Mouse (Mus musculus) bone marrow, adult 2 months (tissue): ENCODE results near the gene Naa80. TPM values are rescaled to one million over a fixed set of nuclear protein-coding genes. Genes with fewer than 3 reads are reported as not detected.

Experiments used
- H3K27ac ChIP-seq: fragments of 200-500 bp; 2 replicates; pipeline ENCODE4 v1.5.1; 2012; ENCODE audit warnings: low read depth, mild to moderate bottlenecking, control low read depth, inconsistent platforms, low read length; ENCODE audit not compliant: control insufficient read depth, poor library complexity, insufficient read depth
- H3K4me1 ChIP-seq: fragments of 200-500 bp; 2 replicates; pipeline ENCODE4 v1.6.1; 2011; ENCODE audit warnings: low read length; ENCODE audit not compliant: control insufficient read depth, insufficient read depth
- H3K4me3 ChIP-seq: fragments of 200-500 bp; replicated peaks from 2 replicates; pipeline ENCODE3; 2011; ENCODE audit warnings: mild to moderate bottlenecking, low read depth, low read length, control low read depth; ENCODE audit not compliant: control insufficient read depth
- CTCF ChIP-seq: fragments of 200-500 bp; IDR thresholded peaks from 2 replicates; pipeline ENCODE4 v1.5.1; 2011; ENCODE audit warnings: low read length, control low read depth; ENCODE audit not compliant: control insufficient read depth, insufficient read depth
- POLR2A ChIP-seq: fragments of 200-500 bp; IDR thresholded peaks from 2 replicates; pipeline ENCODE4 v1.6.1; 2011; ENCODE audit warnings: low read depth, mild to moderate bottlenecking, control low read depth, low read length, borderline replicate concordance; ENCODE audit not compliant: control insufficient read depth
- WGBS: fragments of 180-500 bp; shearing (Covaris S2); methylation state at CpG from one replicate; pipeline ENCODE4 v1.1.7; 2018; 5-methylcytosine and 5-hydroxymethylcytosine counted together
- polyA plus RNA-seq: library from polyadenylated mRNA; stranded (reverse); fragments of >200 nt; gene quantifications from 2 replicates; pipeline ENCODE4 v1.2.4, GENCODE M21; 2011; ENCODE audit warnings: low replicate concordance; ENCODE audit not compliant: missing spikeins, insufficient read depth, insufficient read length

The Naa80 gene
- polyA plus RNA-seq, 1 experiment = 34.9 TPM

DNA sequence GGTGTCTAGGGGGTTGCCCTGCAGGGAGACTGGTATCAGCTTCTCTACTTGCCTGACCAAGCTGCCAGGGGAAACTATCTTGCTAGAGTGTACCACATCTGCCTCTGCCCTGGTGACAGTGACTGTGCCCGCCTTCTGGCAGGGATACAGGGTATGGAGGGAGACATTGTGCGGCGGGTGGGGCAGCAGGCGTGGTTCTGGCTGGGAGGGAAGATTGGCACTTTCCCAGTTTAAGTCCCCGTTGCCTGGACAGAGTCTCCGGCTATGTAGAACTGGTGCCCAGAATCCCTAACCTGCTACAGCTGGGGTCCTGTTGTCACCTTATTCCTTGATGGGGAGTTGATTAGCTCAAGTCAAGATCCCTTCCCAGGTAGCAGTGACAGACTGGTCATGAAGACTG is 53.8 kb downstream of the Naa80 start:
- H3K4me1 ChIP-seq = peaks cover 12% of the 10 kb centered on the region; the same call in 1 of the 2 replicates
- H3K27ac ChIP-seq = peak overlapping the region; percentile 96
- WGBS = 29% methylated on average over 6 of the region's 6 CpGs
- peak overlapping the region; percentile 85 for H3K4me3 ChIP-seq
- TF ChIP-seq CTCF (no peak), POLR2A (peak; percentile 67)

DNA sequence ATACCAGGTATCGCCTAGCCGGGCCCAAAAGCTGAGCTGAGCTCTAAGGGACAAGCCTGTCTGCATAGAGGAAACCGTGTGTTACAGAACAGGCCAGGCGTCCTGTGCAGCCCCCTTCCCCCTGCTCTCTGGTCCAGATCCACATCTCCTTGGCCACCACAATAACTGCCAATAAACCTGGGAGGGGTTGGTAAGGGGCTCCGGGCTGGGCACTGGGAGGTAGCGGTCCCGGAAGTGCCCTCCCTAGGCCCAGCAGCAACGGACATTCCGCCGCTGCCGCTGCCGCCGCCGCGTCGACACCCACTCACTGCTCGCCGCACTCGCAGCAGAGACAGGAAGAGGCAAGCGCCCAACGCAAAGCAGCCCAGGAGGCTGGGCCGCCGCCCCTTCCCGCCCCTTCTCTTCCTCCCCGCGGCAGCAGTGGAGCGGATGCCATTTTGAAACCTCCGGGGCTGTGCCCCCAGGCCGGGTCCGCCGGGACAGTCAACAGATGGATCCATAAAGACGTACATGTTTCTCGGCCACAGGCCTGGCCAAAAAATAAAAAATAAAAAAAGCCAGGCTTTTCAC is 54.5 kb downstream of the Naa80 start:
- peak overlapping the region; percentile 85 for H3K4me3 ChIP-seq
- peak overlapping the region; percentile 96 for H3K27ac ChIP-seq
- TF ChIP-seq POLR2A = peak; percentile 96
- TF ChIP-seq CTCF = no peak
- WGBS = under 1% methylated on average over 33 of the region's 33 CpGs
- peaks cover 6% of the 10 kb centered on the region; the same call in 1 of the 2 replicates for H3K4me1 ChIP-seq

Other genes starting within 250 kb of the Naa80 start
- 18.2 and 30.2 TPM in 2 replicates for gene Hemk1, start 240.5 kb upstream of the Naa80 start, polyA plus RNA-seq
- gene 6430571L13Rik, start 238.3 kb upstream of the Naa80 start, polyA plus RNA-seq = not detected in 2 replicates
- gene Cacna2d2, start 179.3 kb upstream of the Naa80 start, polyA plus RNA-seq = not detected in 2 replicates
- gene Tmem115, start 44.9 kb upstream of the Naa80 start, polyA plus RNA-seq = 2.2 and 6.6 TPM in 2 replicates
- 6.0 and 10.3 TPM in 2 replicates for gene Cyb561d2, start 36.7 kb upstream of the Naa80 start, polyA plus RNA-seq
- gene Nprl2, start 36.7 kb upstream of the Naa80 start, polyA plus RNA-seq = 9.3 and 24.6 TPM in 2 replicates
- gene Zmynd10, start 31.6 kb upstream of the Naa80 start, polyA plus RNA-seq = not detected in 2 replicates
- 31.3 and 32.3 TPM in 2 replicates for gene Rassf1, start 27.3 kb upstream of the Naa80 start, polyA plus RNA-seq
- gene Tusc2, start 15.6 kb upstream of the Naa80 start, polyA plus RNA-seq = 15.0 and 22.1 TPM in 2 replicates
- 6.8 and 7.2 TPM in 2 replicates for gene Hyal2, start 10.9 kb upstream of the Naa80 start, polyA plus RNA-seq
- 2.9 and 8.5 TPM in 2 replicates for gene Hyal1, start 2.0 kb upstream of the Naa80 start, polyA plus RNA-seq
- gene Hyal3, start 1.9 kb downstream of the Naa80 start, polyA plus RNA-seq = 2.8 TPM in 1 of 2 replicates, not detected in the other
- gene Ifrd2, start 8.8 kb downstream of the Naa80 start, polyA plus RNA-seq = 172 and 173 TPM in 2 replicates
- gene Sema3b, start 30.3 kb downstream of the Naa80 start, polyA plus RNA-seq = 2.1 TPM in 1 of 2 replicates, not detected in the other
- 198 and 273 TPM in 2 replicates for gene Gnai2, start 56.5 kb downstream of the Naa80 start, polyA plus RNA-seq
- 1.8 and 4.7 TPM in 2 replicates for gene Slc38a3, start 90.6 kb downstream of the Naa80 start, polyA plus RNA-seq
- gene Gnat1, start 100.8 kb downstream of the Naa80 start, polyA plus RNA-seq = not detected in 2 replicates
- gene Sema3f, start 131.6 kb downstream of the Naa80 start, polyA plus RNA-seq = 3.6 and 5.0 TPM in 2 replicates
- 97.6 and 118 TPM in 2 replicates for gene Rbm5, start 192.1 kb downstream of the Naa80 start, polyA plus RNA-seq